Mouse (Mus musculus) hindbrain, embryonic 15.5 days (tissue): ENCODE results near the gene Tcf7l2. TPM values are rescaled to one million over a fixed set of nuclear protein-coding genes. Genes with fewer than 3 reads are reported as not detected.

Source experiments
- ATAC-seq: fragments of 200-750 bp; cut with Nextera tagmentation; 2 replicates; pipeline ENCODE4 v1.8.0; 2017; ENCODE audit warnings: low read depth, moderate number of reproducible peaks, moderate TSS enrichment; ENCODE audit not compliant: low FRiP score
- H3K27ac ChIP-seq: fragments of 300-500 bp; sonication (generic); replicated peaks from 2 replicates; pipeline ENCODE4 v1.5.1; 2015; ENCODE audit warnings: mild to moderate bottlenecking, inconsistent platforms
- H3K27me3 ChIP-seq: fragments of 300-500 bp; sonication (generic); 2 replicates; pipeline ENCODE4 v1.6.1; 2015; ENCODE audit warnings: control low read depth, inconsistent platforms
- H3K36me3 ChIP-seq: fragments of 300-500 bp; sonication (generic); 2 replicates; pipeline ENCODE4 v1.6.1; 2015; ENCODE audit warnings: control low read depth, inconsistent platforms
- H3K4me1 ChIP-seq: fragments of 300-500 bp; sonication (generic); replicated peaks from 2 replicates; pipeline ENCODE4 v1.6.1; 2015; ENCODE audit warnings: control low read depth, inconsistent platforms
- H3K4me2 ChIP-seq: fragments of 300-500 bp; sonication (generic); 2 replicates; pipeline ENCODE4 v1.6.1; 2015; ENCODE audit warnings: moderate library complexity, mild to moderate bottlenecking, inconsistent platforms
- H3K4me3 ChIP-seq: fragments of 300-500 bp; sonication (generic); 2 replicates; pipeline ENCODE4 v1.5.1; 2015; ENCODE audit warnings: mild to moderate bottlenecking, inconsistent platforms
- H3K9ac ChIP-seq: fragments of 300-500 bp; sonication (generic); 2 replicates; pipeline ENCODE4 v1.6.1; 2015; ENCODE audit warnings: inconsistent platforms
- H3K9me3 ChIP-seq: fragments of 300-500 bp; sonication (generic); 2 replicates; pipeline ENCODE4 v1.6.1; 2016; ENCODE audit warnings: control low read depth, inconsistent platforms
- WGBS: fragments of 180-500 bp; shearing (Covaris S2); methylation state at CpG from one replicate; pipeline ENCODE4 v1.1.7; 2015; 5-methylcytosine and 5-hydroxymethylcytosine counted together
- polyA plus RNA-seq: library from polyadenylated mRNA; unstranded; fragments of >200 nt; fragmentation: Nextera tagmentation; extraction: Ambion mirVana; gene quantifications from 2 replicates; pipeline ENCODE4 v1.2.1, GENCODE M21; 2015

Tcf7l2 gene
- polyA plus RNA-seq, 1 experiment from 2014 or later: 31.9 TPM

- no peak for ATAC-seq
- Histone ChIP-seq H3K36me3 (no peaks in the 10 kb centered on the region), H3K4me2 (no peak overlapping the region)
Observed at GRCm38 (mm10) chr19:55860009-55860743, 118.6 kb downstream of the Tcf7l2 start.

GRCm38 (mm10) chr19:55861746-55862145 is 120.1 kb downstream of the Tcf7l2 start:
- Histone ChIP-seq H3K4me1 (no peaks in the 10 kb centered on the region), H3K4me3 (no peak overlapping the region), H3K27me3 (no peaks in the 10 kb centered on the region), H3K36me3 (no peaks in the 10 kb centered on the region), H3K9ac (no peak overlapping the region), H3K9me3 (no peaks in the 10 kb centered on the region), H3K4me2 (no peak overlapping the region), H3K27ac (no peak overlapping the region)
- no peak for ATAC-seq
- WGBS: 87% methylated on average over 2 of the region's 2 CpGs

More at GRCm38 (mm10) chr19:55860009-55860743, 118.6 kb downstream of the Tcf7l2 start:
- Histone ChIP-seq H3K4me1 (no peaks in the 10 kb centered on the region), H3K9me3 (no peaks in the 10 kb centered on the region), H3K9ac (no peak overlapping the region), H3K27me3 (no peaks in the 10 kb centered on the region), H3K27ac (no peak overlapping the region), H3K4me3 (no peak overlapping the region)
- WGBS: 93% methylated on average over 10 of the region's 10 CpGs

- no peak overlapping the region for H3K9ac ChIP-seq
- H3K4me2 ChIP-seq: no peak overlapping the region
- no peaks in the 10 kb centered on the region for H3K27me3 ChIP-seq
- H3K36me3 ChIP-seq: no peaks in the 10 kb centered on the region
- 87% methylated on average over 3 of the region's 3 CpGs for WGBS
- H3K4me3 ChIP-seq: no peak overlapping the region
- no peaks in the 10 kb centered on the region for H3K4me1 ChIP-seq
- no peak for ATAC-seq
- no peak overlapping the region for H3K27ac ChIP-seq
- no peaks in the 10 kb centered on the region for H3K9me3 ChIP-seq
Observed at GRCm38 (mm10) chr19:55862559-55862958, 120.9 kb downstream of the Tcf7l2 start.

- no peaks in the 10 kb centered on the region for H3K9me3 ChIP-seq
- ATAC-seq: no peak
- H3K27ac ChIP-seq: no peak overlapping the region
- no peak overlapping the region for H3K4me2 ChIP-seq
- no peaks in the 10 kb centered on the region for H3K36me3 ChIP-seq
- WGBS: 97% methylated on average over 2 of the region's 2 CpGs
- no peak overlapping the region for H3K4me3 ChIP-seq
- H3K27me3 ChIP-seq: no peaks in the 10 kb centered on the region
- H3K4me1 ChIP-seq: no peaks in the 10 kb centered on the region
- no peak overlapping the region for H3K9ac ChIP-seq
Observed at GRCm38 (mm10) chr19:55865049-55865448, 123.4 kb downstream of the Tcf7l2 start.

- no peak overlapping the region for H3K4me3 ChIP-seq
- H3K36me3 ChIP-seq: no peaks in the 10 kb centered on the region
- no peak overlapping the region for H3K27ac ChIP-seq
- no peaks in the 10 kb centered on the region for H3K27me3 ChIP-seq
- ATAC-seq: no peak
- no peaks in the 10 kb centered on the region for H3K9me3 ChIP-seq
- no peak overlapping the region for H3K9ac ChIP-seq
- WGBS: 91% methylated on average over 13 of the region's 13 CpGs
- no peaks in the 10 kb centered on the region for H3K4me1 ChIP-seq
- H3K4me2 ChIP-seq: no peak overlapping the region
Observed at GRCm38 (mm10) chr19:55865774-55866578, 124.4 kb downstream of the Tcf7l2 start.

- H3K36me3 ChIP-seq: no peaks in the 10 kb centered on the region
- no peaks in the 10 kb centered on the region for H3K27me3 ChIP-seq
- H3K4me2 ChIP-seq: no peak overlapping the region
- no peak overlapping the region for H3K4me3 ChIP-seq
- no peak for ATAC-seq
- no peak overlapping the region for H3K27ac ChIP-seq
- 77% methylated on average over 6 of the region's 6 CpGs for WGBS
- no peaks in the 10 kb centered on the region for H3K4me1 ChIP-seq
- H3K9ac ChIP-seq: no peak overlapping the region
- H3K9me3 ChIP-seq: no peaks in the 10 kb centered on the region
Observed at GRCm38 (mm10) chr19:55867255-55867654, 125.6 kb downstream of the Tcf7l2 start.

GRCm38 (mm10) chr19:55867905-55868304 is 126.3 kb downstream of the Tcf7l2 start:
- no peak for ATAC-seq
- Histone ChIP-seq H3K9ac (no peak overlapping the region), H3K4me1 (no peaks in the 10 kb centered on the region), H3K27me3 (no peaks in the 10 kb centered on the region), H3K4me3 (no peak overlapping the region), H3K4me2 (no peak overlapping the region), H3K36me3 (no peaks in the 10 kb centered on the region), H3K9me3 (no peaks in the 10 kb centered on the region), H3K27ac (no peak overlapping the region)
- 55% methylated on average over 3 of the region's 3 CpGs for WGBS

GRCm38 (mm10) chr19:55868597-55868996 is 127.0 kb downstream of the Tcf7l2 start:
- Histone ChIP-seq H3K9me3 (no peaks in the 10 kb centered on the region), H3K27me3 (no peaks in the 10 kb centered on the region)
- no peak for ATAC-seq

GRCm38 (mm10) chr19:55870825-55871224 is 129.2 kb downstream of the Tcf7l2 start:
- 63% methylated on average over 12 of the region's 12 CpGs for WGBS
- no peak overlapping the region for H3K9ac ChIP-seq
- no peaks in the 10 kb centered on the region for H3K4me1 ChIP-seq
- no peak overlapping the region for H3K4me3 ChIP-seq
- no peak overlapping the region for H3K27ac ChIP-seq
- H3K36me3 ChIP-seq: no peaks in the 10 kb centered on the region
- H3K4me2 ChIP-seq: no peak overlapping the region
- ATAC-seq: no peak
- no peaks in the 10 kb centered on the region for H3K27me3 ChIP-seq
- no peaks in the 10 kb centered on the region for H3K9me3 ChIP-seq

More at GRCm38 (mm10) chr19:55868597-55868996, 127.0 kb downstream of the Tcf7l2 start:
- Histone ChIP-seq H3K27ac (no peak overlapping the region), H3K4me1 (no peaks in the 10 kb centered on the region), H3K4me3 (no peak overlapping the region), H3K9ac (no peak overlapping the region), H3K4me2 (no peak overlapping the region), H3K36me3 (no peaks in the 10 kb centered on the region)
- 97% methylated on average over 4 of the region's 4 CpGs for WGBS

GRCm38 (mm10) chr19:55871496-55871895 is 129.9 kb downstream of the Tcf7l2 start:
- no peaks in the 10 kb centered on the region for H3K36me3 ChIP-seq
- ATAC-seq: no peak
- no peaks in the 10 kb centered on the region for H3K4me1 ChIP-seq
- H3K4me2 ChIP-seq: no peak overlapping the region
- H3K27ac ChIP-seq: no peak overlapping the region
- H3K9me3 ChIP-seq: no peaks in the 10 kb centered on the region
- WGBS: 77% methylated on average over 3 of the region's 3 CpGs
- no peak overlapping the region for H3K4me3 ChIP-seq
- no peaks in the 10 kb centered on the region for H3K27me3 ChIP-seq
- H3K9ac ChIP-seq: no peak overlapping the region

GRCm38 (mm10) chr19:55873221-55873620 is 131.6 kb downstream of the Tcf7l2 start:
- H3K27ac ChIP-seq: no peak overlapping the region
- no peaks in the 10 kb centered on the region for H3K27me3 ChIP-seq
- H3K9me3 ChIP-seq: no peaks in the 10 kb centered on the region
- no peak overlapping the region for H3K4me3 ChIP-seq
- no peak overlapping the region for H3K9ac ChIP-seq
- ATAC-seq: no peak
- 78% methylated on average over 3 of the region's 3 CpGs for WGBS
- H3K36me3 ChIP-seq: no peaks in the 10 kb centered on the region
- H3K4me2 ChIP-seq: no peak overlapping the region
- H3K4me1 ChIP-seq: no peaks in the 10 kb centered on the region

- H3K4me2 ChIP-seq: no peak overlapping the region
- no peaks in the 10 kb centered on the region for H3K36me3 ChIP-seq
- no peak overlapping the region for H3K27ac ChIP-seq
- H3K4me3 ChIP-seq: no peak overlapping the region
- H3K27me3 ChIP-seq: no peaks in the 10 kb centered on the region
- no peaks in the 10 kb centered on the region for H3K9me3 ChIP-seq
- H3K4me1 ChIP-seq: peaks cover 12% of the 10 kb centered on the region
- H3K9ac ChIP-seq: no peak overlapping the region
- no peak for ATAC-seq
- WGBS: 63% methylated on average over 3 of the region's 3 CpGs
Observed at GRCm38 (mm10) chr19:55876501-55876900, 134.9 kb downstream of the Tcf7l2 start.
